Mouse (Mus musculus) adrenal gland, adult 18-20 months (tissue): ENCODE measurements around the gene Olfr67. TPM values are rescaled to one million over a fixed set of nuclear protein-coding genes. Genes with fewer than 3 reads are reported as not detected.
"Not testable (repeated sequence)": the region's sequence is repeated elsewhere in the genome, so short reads cannot be mapped to it uniquely, and the experiment has no call there.

Experiments
- DNase-seq, 2 experiments: peaks; one replicate each; pipeline ENCODE4 v3.0.0; 2021 to 2022; ENCODE audit warnings: low spot score in 2 of 2
- total RNA-seq, 2 experiments: library from RNA; stranded (reverse); gene quantifications; 1 replicate in 1 of 2; 2 replicates in 1 of 2; pipeline ENCODE4 v1.2.3; 2021

Gene Olfr67
- total RNA-seq, 2 experiments from 2014 or later = not detected

DNA sequence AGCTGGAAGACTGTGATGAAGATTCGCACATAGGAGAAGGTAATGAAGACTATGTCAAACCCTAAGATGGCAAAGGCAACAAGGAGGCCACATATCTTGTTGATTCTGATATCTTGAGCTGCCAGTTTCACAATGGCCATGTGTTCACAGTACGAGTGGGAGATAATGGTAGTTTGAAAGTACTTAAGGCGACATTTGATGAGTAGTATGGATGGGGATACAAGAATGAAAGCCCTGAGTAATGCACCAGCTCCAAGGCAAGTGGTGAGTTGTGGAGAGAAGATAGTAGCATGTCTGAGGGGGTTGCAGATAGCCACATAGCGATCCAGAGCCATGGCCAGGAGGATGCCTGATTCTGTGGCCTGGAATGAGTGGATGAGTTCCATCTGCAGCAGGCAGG lies 14.0 kb downstream of the Olfr67 start:
- DNase-seq = not testable (repeated sequence)

DNA sequence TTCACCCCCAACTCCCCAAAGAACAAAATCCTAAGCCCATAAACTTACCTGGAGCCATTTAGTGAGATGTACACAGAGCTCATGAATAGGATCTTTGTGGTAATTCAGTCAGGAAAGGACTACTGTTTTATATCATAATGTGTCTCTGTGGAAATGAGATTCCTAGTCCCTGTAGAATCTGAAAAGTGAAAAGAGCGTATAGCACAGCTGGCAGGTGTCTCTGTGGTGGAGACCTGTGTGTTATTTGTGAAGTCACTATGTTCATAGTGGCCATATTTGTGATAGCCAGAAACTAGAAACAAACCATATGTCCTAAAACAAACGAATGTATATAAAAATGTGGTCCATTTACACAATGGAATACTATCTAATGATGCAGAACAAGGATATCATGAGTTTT lies 20.1 kb downstream of the Olfr67 start, which contains the start of gene Olfr69:
Olfr69 (minus strand) TSS at position 101 of the 400 bp plus-strand sequence.
- no peak for DNase-seq

DNA sequence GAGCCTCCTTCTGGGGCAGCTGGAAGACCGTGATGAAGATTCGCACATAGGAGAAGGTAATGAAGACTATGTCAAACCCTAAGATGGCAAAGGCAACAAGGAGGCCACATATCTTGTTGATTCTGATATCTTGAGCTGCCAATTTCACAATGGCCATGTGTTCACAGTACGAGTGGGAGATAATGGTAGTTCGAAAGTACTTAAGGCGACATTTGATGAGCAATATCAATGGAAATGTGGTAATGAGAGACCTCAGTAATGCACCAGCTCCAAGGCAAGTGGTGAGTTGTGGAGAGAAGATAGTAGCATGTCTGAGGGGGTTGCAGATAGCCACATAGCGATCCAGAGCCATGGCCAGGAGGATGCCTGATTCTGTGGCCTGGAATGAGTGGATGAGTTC lies 23.9 kb downstream of the Olfr67 start:
- not testable (repeated sequence) for DNase-seq

DNA sequence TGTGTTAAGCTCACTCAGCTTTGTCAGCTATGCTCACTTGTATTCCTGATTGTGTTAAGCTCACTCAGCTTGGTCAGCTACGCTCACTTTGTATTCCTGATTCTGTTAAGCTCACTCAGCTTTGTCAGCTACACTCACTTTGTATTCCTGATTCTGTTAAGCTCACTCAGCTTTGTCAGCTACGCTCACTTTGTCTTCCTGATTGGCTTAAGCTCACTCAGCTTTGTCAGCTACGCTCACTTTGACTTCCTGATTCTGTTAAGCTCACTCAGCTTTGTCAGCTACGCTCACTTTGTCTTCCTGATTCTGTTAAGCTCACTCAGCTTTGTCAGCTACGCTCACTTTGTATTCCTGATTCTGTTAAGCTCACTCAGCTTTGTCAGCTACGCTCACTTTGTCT lies 29.4 kb downstream of the Olfr67 start:
- not testable (repeated sequence) for DNase-seq

DNA sequence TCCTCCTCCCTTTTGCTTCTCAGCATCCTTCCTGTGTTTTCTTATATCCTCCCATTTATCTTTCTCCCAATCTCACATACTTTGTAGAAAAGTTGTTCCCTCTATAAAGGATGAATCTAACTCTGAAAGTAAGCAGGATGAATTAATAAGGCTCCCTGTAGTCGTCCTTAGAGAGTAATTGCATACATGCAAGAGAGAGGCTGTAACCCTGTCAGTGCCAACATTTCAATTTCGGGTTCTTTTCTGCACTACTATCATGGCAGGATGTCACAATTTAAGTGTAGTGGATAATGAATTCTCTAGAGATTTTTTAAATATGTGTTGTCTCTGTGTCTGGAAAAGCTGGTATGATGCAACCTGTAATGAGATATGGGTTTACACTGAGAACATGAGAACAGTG lies 34.4 kb downstream of the Olfr67 start, which contains the start of gene Olfr630:
Olfr630 (minus strand) TSS at position 101 of the 400 bp plus-strand sequence.
- DNase-seq = no peak

DNA sequence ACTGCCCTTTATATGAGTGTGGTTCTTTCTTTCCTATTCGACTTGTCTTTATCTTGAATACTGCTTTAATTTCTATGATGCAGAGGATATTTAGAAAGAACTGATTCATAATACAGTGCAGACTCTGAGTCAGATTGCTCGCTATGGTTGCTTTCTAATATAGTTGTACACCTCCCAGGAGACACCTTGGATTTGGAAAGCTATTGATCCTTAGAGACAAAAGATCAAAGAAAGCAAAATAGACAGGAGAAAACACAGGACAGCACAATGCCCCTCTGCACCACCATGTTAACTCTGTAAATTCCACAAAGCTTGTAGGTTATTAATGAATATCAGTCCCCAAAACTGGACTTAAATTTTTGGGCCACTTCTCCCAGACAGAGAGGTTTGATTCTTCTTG lies 46.8 kb downstream of the Olfr67 start, which contains the start of gene Olfr629:
Olfr629 (minus strand) TSS at position 101 of the 400 bp plus-strand sequence.
- no peak for DNase-seq

Other genes with a start within 250 kb of the Olfr67 start
- not detected for gene Olfr612, start 249.1 kb downstream of the Olfr67 start, total RNA-seq
- gene Olfr613, start 243.7 kb downstream of the Olfr67 start, total RNA-seq = not detected
- gene Olfr615, start 235.7 kb downstream of the Olfr67 start, total RNA-seq = not detected
- gene Olfr616, start 222.7 kb downstream of the Olfr67 start, total RNA-seq = not detected
- not detected for gene Olfr617, start 218.8 kb downstream of the Olfr67 start, total RNA-seq
- not detected for gene Olfr618, start 201.7 kb downstream of the Olfr67 start, total RNA-seq
- not detected for gene Olfr619, start 191.2 kb downstream of the Olfr67 start, total RNA-seq
- gene Olfr620, start 179.3 kb downstream of the Olfr67 start, total RNA-seq = not detected
- not detected for gene Olfr622, start 149.1 kb downstream of the Olfr67 start, total RNA-seq
- gene Olfr623, start 128.1 kb downstream of the Olfr67 start, total RNA-seq = not detected
- not detected for gene Olfr624, start 120.6 kb downstream of the Olfr67 start, total RNA-seq
- not detected for gene Olfr625-ps1, start 109.1 kb downstream of the Olfr67 start, total RNA-seq
- not detected for gene Olfr243, start 77.2 kb downstream of the Olfr67 start, total RNA-seq
- gene Olfr628, start 61.4 kb downstream of the Olfr67 start, total RNA-seq = not detected
- gene Olfr629, start 46.9 kb downstream of the Olfr67 start, total RNA-seq = not detected
- not detected for gene Olfr630, start 34.5 kb downstream of the Olfr67 start, total RNA-seq
- not detected for gene Olfr69, start 20.2 kb downstream of the Olfr67 start, total RNA-seq
- not detected for gene Olfr68, start 12.1 kb downstream of the Olfr67 start, total RNA-seq
- gene Hbb-bt, start 22.2 kb upstream of the Olfr67 start, total RNA-seq = 100 to 1,000 TPM; 185 to 588 TPM
- 1,000 to 10,000 TPM; 1,754 to 4,577 TPM for gene Hbb-bs, start 36.3 kb upstream of the Olfr67 start, total RNA-seq
- not detected for gene Hbb-bh2, start 48.7 kb upstream of the Olfr67 start, total RNA-seq
- gene Hbb-bh1, start 51.3 kb upstream of the Olfr67 start, total RNA-seq = not detected
- gene Hbb-y, start 61.4 kb upstream of the Olfr67 start, total RNA-seq = not detected
- gene Olfr66, start 94.4 kb upstream of the Olfr67 start, total RNA-seq = not detected
- gene Olfr64, start 102.7 kb upstream of the Olfr67 start, total RNA-seq = not detected
- gene Olfr65, start 111.7 kb upstream of the Olfr67 start, total RNA-seq = not detected
- not detected for gene Olfr631, start 137.0 kb upstream of the Olfr67 start, total RNA-seq
- gene Olfr632, start 142.5 kb upstream of the Olfr67 start, total RNA-seq = not detected
- gene Olfr633, start 152.6 kb upstream of the Olfr67 start, total RNA-seq = not detected
- gene Olfr635, start 179.3 kb upstream of the Olfr67 start, total RNA-seq = under 1 TPM in 1 of 2 experiments, not detected in 1; 0.03 TPM
- gene Olfr638, start 206.9 kb upstream of the Olfr67 start, total RNA-seq = not detected
- under 1 TPM in 1 of 2 experiments, not detected in 1; 0.10 TPM for gene Olfr639, start 225.5 kb upstream of the Olfr67 start, total RNA-seq
- gene Olfr640, start 233.8 kb upstream of the Olfr67 start, total RNA-seq = not detected
- gene Olfr641, start 243.6 kb upstream of the Olfr67 start, total RNA-seq = not detected